Mouse (Mus musculus) c-Kit-negative CD71-positive TER-119-positive erythroid progenitor cells, embryonic 14.5 days (primary cell): ENCODE results near the gene Atxn10.
"Not testable (repeated sequence)": the region's sequence is repeated elsewhere in the genome, so short reads cannot be mapped to it uniquely, and the experiment has no call there.

ENCODE experiments used
- DNase-seq: peaks from one replicate; pipeline ENCODE4 v3.0.0-alpha.2; 2013; ENCODE audit warnings: low read depth, low spot score

Atxn10 gene

DNA sequence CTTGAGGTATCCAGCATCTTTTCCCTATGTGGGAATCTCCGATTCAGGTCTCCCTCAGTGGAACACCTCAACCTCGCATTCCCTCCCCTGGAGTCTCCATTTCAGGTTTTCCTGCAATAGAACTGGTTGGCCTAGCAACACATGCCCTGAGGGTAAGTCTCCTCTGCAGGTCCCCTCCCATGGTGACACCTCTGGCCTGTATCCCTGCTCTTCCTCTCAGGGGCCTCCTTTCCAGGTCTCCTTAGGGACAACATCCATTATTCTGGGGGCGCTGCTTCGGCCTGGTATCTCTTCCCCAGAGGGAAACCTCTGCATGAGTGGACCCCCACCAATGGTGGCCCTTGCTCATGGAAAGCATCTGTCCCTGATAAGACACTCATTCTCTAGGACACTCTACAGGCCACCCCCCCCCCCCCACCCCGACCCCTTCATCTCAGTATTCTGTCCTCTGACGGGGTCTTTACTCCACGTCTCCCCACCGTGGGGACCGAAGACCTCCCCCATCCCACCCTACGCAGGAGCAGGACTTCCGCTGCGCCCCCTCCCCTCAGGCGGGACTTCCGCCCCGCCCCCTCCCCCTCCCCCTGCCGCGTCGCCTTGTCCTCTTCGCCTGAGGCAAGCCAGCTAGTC lies at the start of gene Atxn10:
Gene Atxn10, plus strand, starts transcription at position 575 of the 630 bp plus-strand sequence.
- DNase-seq: no peak

DNA sequence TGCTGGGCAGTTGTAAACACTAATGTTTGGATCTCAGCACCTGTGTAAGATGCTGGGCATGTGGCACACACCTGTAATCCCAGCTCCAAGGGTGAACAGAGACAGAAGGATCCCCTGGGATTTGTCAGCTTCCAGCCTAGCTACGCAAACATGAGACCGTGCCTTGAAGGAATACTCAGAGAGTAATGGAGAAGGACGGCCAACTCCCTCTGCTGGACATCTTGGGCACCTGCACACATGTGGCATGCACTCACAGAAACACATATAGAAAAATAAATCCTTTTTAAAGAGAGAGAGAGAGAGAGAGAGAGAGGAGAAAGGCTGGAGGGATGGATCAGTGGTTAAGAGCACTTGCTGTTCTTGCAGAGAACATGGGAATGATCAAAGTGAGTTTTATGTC lies 41.4 kb upstream of the Atxn10 start:
- DNase-seq: no peak

DNA sequence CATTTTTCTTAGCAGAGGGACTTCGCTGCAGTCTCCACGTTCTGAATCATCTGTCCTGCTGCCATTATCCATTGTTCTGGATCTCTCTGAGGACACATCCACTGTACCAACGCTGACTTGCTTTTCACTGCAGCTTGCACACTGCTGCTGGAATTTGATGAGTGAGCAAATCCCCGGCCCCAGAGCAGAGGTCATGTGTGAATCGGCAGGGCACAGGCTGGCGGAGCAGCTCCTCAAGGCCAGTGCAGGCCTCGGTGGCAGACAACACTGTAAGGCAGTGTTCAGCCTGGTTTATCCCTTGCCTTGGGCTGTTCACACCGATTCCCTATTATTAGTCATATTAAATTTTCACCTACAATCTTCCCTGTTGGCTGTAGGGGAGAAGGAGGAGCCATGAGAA lies 40.5 kb upstream of the Atxn10 start:
- no peak for DNase-seq

DNA sequence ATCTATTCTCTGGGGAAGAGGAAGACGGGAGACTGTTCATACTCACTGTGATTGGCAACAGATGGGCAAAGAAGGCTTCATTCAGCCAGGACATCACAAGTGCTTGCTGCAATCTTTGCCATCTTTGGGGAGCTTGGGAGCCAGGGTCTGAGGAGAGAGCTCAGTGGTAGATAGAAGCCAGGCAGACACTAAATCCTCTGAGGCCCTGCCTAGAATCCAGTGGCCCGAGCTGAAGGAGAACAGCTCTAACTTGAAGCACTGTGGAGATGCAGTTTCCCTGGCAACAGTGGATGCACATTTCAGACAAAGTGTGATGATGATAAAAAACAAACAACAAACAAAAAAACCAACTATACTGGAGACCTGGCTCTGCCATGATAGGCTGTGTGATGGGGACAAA lies 40.1 kb upstream of the Atxn10 start:
- DNase-seq: no peak

DNA sequence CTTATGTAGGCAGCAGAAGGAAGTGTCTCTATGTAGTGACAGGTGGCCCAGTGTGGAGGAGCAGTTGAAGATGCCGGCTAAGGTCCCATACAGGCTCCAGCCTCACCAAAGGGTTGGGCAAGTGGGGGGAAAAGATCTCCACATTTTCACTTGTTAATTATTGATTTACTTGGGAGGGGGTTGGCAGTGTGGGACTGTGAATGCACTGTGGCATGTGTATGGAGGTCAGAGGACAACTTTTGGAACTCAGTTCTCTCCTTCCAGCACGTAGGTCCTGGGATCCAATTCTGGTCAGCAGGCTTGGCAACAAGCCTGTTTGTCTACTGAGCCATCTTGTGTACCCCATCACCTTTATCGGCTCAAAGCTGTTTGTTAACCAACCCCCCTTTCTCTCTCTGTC lies 39.5 kb upstream of the Atxn10 start:
- no peak for DNase-seq

DNA sequence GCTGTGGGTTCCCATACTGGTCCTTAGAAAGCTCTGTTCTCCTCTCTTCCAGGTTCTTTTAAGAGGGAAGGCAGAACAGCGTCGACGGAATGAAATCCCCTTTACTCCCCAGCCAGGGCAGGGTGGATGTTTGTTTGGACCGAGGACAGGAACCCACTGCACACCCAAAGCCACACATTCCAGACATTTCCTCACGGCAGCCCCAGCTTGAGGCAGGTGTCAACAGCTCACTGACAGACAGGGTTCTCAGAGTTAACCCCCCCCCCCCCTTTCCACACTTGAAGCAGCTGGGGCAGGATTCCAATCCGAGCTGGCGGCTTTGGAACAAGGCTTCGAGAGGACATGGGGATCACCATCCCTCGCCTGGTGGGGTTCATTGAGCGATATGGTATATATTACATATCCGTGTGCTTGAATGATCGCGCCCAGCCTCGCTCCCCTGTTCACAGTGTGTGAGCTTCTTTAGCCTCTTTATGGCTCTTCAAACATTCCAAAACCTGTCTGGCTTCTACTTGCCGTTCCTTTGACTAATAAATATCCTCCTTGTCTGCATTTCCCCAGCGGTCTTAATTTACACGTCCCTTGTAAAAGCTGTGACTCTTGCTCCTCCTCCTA lies 37.8 kb upstream of the Atxn10 start:
- no peak for DNase-seq

DNA sequence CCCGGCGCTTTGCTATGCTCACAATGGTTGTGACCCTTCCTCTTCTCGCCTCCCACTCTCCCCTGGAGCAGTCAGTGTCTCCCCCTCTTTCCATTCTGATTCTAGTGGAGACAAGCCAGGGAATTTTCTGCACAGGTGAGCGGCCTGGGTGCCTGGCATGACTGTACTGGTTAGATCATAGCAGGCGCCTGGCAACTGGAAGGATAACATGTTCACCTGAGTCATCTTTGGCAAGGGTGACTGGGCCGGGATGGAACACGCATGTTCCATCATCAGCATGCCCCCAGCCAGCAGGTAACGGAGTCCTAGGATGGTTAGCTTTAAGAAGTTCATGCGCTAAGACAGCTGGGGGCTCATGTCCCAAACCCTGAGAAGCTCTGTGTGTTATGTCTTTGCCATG lies 37.1 kb upstream of the Atxn10 start:
- no peak for DNase-seq

DNA sequence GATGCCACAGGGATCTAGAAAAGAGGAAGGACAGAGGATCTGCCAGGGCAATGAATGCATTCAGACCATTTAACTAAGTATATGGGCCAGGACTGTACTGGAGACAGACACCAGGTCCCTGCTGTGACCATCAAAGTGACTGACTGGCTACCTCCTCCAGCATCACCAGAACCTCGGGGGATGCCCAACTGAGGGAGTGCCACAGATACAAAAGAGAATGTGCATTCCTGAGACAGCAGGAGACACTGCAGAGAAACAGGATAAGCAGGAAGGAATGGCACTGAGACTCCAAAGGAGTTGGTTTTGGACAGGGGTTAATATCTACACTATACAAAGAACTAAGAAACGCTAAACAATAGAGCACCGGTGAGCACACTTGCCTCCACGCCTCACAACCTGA lies 32.8 kb upstream of the Atxn10 start:
- no peak for DNase-seq

DNA sequence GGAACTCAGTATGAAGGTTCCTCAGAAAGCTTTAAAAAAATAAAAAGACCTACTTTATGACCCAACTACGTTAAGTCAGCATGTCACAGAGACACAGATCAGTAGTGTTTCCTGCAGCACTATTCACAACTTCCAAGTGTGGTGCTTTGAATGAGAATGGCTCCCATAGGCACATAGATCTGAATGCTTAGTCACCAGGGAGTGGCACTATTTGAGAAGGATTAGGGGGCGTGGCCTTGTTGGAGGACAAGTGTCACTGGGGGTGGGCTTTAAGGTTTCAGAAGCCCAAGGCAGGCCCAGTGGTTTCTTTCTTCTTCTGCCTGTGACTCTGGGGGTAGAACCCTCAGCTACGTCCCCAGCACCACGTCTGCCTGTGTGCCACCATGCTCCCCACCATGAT lies 32.1 kb upstream of the Atxn10 start:
- DNase-seq: no peak

DNA sequence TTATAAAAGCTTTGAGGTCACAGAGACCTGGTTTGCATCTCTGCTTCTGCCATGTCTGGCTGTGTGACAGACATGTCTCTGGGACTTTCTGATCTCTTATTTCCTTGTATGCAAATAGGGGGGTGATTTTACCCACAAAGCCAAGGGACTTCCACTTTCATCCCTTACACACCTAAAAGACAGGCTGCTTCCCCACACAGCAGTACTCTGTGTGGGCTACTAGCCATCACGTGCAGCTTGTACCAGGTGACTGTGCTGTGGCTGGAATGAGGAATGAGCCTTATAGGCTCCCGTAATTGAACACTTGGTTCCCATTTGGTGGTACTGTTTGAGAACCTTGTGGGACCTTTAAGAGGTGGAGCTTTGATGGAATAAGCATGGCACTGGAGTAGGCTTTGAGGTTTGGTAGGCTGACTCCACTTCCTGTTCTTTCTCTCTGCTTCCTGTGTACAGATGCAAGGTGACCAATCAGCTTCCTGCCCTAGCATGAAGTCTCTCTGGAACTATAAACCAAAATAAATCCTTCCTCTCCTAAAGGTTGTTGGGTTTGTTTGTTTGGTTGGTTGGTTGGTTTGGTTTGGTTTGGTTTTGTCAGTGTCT lies 28.9 kb upstream of the Atxn10 start:
- no peak for DNase-seq

DNA sequence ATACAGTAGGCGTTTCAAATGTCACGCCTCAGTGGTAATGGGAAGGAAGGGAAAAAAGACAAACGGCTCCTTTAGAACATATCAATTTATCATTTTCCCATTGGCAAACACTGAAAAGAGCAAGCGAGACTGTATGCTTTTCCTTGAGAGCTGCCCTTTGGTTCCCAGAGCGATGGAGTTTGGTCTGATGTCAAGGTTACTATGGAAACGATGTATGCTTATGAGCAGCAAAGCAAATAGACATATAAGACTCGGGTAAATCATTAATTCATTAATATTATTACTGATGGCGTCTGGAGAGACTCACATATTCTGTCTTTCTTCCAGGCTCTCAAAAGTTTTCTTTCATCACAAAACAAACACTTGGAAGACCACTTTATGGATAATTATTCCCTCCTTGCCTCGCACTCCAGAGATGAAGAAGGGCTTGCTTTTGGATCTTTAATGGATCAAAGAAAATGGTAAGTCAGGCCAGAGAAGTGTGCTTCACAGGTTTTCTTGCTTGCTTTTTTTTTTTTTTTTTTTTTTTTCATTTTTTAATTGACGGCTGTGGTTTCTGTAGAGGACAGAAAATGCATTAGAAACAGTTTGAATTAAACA lies 24.9 kb upstream of the Atxn10 start:
- DNase-seq: no peak

DNA sequence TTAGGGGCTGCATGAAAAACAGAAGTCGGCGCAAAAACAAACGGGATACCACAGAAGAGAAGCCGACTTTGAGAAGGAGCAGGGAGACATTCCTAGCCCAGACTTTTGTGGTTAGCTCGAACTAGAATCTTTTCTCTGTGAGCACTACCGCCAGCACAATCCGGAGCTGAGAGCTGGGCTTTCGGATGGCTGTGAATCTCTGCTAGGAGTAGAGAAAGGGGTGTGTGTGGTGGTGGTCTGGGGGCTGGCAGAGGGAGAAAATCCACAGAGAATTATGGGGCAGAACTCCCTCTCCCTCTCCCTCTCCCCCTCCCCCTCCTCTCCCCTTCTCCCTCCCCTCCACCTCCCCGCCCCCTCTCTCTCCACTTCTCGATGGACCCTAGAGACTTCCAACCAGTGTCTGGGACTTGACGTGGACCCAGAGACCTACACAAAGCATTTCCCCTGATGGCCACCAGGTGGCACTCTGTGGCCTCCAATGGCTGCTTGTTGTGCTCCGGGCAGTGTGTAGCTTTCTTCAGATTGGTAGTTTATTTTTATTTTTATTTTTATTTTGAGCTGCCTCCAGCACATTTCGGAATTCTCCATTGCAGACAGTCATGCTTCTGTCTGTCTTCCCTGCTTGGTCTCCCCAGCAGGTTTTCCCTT lies 20.5 kb upstream of the Atxn10 start:
- peak; percentile 25 for DNase-seq

DNA sequence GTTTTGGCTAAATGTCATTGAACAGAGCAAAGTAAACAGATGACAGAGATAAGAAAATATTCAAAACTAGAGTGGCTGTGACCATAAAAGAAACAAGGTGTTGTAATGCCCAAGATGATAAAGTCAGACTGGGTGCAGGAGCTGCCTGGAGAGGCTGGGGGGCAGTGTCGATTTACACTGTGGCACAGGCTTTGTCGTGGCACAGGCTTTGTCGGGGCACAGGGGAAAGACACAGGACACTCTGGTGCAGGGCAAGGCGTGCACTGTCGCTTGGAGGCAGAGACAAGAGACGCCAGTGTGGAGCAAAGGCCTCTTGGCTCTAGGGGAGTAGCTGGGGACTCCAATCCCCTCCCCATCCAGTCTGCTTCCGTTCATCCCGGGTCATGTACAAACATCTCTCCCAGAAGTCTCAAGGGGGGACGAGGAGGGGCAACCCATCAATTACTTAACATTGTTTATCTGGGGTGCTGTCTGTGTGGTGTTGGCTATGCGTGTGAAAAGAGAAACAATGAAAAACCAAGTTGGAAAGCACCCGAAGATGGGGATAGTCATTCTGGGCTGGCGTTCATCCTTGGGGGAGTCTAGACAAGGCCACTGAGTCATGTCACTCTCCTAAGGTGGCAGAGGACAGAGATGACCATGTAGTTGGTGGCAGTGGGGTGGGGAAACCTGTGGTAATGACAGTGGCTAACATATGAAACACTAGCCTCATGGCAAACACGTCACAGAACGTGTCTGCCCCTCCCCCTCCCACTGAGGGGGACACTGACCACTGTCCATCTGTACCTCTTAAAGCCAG lies 19.5 kb upstream of the Atxn10 start:
- DNase-seq: no peak

DNA sequence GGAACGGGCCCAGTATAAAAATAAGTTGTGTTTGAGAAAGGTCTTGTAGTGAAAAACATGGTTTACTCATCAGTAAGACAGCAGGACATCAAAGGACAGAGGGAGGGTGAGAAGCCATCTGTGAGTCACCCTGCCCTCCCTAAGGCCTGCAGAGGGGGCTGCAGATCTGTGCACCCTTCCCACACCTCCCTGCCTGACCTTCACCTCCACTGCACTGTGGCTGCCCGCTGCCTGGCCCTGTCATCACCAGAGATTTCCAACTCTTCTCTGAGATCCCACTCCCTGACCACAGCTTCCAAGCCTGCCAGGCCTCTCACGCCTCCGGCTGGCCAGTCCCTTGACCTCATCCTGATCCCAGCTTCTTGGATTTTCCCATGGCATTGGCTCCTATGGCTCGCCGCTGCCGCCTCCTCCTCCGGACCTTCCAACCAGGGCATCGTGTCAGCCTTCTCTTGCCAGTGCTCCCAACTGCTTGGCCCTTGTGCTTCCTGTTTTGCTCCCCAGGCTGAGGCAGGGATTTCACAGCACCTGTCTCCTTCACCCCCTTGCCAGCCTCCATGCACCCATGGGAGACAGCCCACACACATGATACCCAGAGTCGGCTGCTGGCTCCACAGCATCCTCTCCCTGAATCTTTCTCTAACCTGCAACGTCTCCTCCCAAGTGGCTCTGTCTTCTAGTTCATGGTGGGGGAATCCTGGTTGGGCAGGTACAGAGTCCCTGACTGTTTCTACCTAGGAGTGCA lies 15.9 kb upstream of the Atxn10 start:
- no peak for DNase-seq

DNA sequence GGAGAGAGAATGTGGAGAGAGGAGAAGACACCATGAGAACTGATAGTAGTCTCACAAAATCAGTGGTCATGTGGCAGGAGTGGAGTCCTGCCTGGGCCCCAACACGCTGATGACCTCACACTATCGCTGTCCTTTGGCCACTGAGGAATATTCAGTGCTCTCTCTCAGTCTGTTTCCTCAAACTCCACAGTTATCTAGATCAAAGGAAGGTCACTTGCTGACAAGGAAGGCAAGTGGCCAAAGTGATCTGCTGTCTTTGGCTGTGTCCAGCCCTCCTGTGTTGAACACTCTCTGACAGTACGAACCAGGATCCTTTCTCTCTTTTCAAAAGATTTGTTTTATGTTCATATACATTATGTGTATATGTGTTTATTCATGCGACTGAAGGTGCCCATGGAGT lies 12.8 kb upstream of the Atxn10 start:
- no peak for DNase-seq

DNA sequence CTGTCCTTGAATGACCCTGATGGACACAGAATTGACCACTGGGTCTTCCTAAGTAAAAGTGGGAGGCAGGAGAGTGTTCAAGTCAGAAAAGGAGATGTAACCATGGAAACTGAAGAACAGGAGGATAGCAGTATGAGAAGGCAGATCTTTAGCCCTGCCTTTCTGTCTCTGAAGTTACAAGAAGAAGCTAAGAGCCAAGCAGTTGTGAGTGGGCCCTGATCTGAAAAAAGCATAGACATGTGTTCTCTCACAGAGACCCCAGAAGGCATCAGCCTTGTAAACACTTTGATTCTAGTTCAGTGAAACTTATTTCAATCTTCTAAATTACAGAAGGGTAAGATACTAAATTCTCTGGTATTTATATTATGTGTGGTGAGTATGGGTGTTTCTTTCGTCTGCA lies 11.6 kb upstream of the Atxn10 start:
- no peak for DNase-seq

DNA sequence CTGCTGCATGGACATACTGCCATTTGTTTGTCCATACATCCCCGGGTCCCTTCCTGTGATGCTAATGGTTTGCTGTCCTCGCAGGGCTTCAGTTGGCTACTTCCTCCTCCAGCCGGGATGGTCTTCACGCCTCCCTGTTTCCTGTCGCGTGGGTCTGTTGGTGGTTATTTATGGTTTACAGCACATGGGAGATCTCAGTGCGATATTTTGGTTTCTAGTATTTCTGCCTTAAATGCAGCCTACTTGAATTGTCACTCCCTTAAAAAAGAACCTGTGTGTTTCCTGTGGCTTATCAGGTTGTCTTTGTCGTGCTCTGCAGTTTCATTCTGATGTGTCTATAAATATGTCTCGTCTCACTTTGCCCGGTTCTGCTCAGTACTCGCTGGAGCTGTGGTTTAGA lies 8.2 kb upstream of the Atxn10 start:
- DNase-seq: no peak

DNA sequence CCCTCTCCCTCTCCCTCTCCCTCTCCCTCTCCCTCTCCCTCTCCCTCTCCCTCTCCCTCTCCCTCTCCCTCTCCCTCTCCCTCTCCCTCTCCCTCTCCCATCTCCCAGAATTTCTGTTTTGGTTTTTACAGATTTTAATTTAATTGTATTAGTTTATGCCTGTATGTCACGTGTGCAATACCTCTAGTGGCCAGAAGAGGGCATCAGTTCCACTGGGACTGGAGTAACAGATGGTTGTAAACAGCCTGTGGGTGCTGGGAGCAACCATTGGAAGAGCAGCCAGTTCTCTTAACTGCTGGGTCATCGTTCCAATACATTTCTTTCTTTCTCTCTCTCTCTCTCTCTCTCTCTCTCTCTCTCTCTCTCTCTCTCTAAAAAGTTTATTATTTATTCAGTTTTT lies 7.6 kb upstream of the Atxn10 start:
- DNase-seq: not testable (repeated sequence)

DNA sequence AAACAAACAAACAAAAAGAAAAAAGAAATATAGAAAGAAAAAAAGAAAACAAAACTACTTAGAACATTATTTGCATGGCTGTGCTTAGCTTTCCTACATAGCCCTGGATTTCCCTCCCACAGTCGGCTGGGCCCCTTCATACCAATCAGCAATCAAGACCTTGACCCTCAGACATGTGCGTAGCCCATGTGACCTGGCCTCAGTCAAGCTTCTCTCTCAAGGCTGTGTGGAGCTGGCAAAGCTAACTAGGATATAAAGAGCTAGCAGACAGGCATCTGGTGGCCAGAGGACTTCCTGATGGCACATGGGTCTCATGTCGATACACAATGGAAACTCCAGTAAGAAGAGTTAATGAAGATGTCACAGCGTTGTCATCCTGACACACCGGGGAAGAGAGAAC lies 6.9 kb upstream of the Atxn10 start:
- DNase-seq: no peak

DNA sequence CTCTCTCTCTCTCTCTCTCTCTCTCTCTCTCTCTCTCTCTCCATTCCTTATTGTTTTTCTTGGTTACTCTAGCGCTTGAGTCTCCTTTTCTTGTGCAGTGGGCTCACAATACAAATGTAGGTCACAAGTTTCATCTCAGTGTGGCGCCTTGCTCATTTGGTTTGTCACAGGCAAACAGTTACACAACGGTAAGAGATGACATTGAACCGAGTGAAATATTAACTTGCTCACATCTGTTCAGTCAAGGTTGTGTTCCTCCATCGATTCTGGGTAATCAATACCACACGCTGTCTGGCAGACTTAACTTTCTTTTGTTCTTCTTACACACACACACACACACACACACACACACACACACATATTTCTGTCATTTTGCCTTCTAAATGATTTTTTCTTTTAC lies 6.0 kb upstream of the Atxn10 start:
- DNase-seq: no peak

DNA sequence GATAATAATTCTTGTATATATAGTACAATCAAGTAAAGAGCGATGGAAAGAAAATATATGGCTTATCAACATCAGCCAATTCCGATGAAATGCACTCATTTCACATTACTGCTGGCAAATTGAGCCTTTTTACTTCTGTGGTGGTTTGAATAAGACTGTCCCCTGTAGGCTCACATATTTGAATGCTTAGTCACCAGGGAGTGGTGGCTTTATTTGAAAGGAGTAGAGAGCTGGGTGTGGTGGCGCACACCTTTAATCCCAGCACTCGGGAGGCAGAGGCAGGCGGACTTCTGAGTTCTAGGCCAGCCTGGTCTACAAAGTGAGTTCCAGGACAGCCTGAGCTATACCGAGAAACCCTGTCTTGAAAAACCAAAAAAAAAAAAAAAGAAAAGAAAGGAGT lies 2.5 kb upstream of the Atxn10 start:
- DNase-seq: not testable (repeated sequence)
